Mouse (Mus musculus) left cerebral cortex, adult 2 months (tissue): ENCODE data around the gene Tra2a. TPM values are rescaled to one million over a fixed set of nuclear protein-coding genes. Genes with fewer than 3 reads are reported as not detected.

ENCODE experiments used
- DNase-seq, 2 experiments: peaks; one replicate each; pipeline ENCODE4 v3.0.0; 2021 to 2022; ENCODE audit warnings: low spot score in 2 of 2, mixed read lengths in 1 of 2; ENCODE audit errors: extremely low spot score in 1 of 2
- H3K27ac ChIP-seq: fragments of 200-600 bp; 2 replicates; pipeline ENCODE4 v1.8.1; 2022
- H3K4me3 ChIP-seq: fragments of 200-600 bp; 2 replicates; pipeline ENCODE4 v1.8.1; 2022
- CTCF ChIP-seq: fragments of 200-600 bp; IDR thresholded peaks from 2 replicates; pipeline ENCODE4 v1.8.1; 2022; ENCODE audit warnings: antibody characterized with exemption, mild to moderate bottlenecking, moderate library complexity
- intact Hi-C: fragments of 180-260 bp; cut with DNase I; formaldehyde crosslinking; loops from one replicate; pipeline ENCODE4 v1.15.1; 2025
- total RNA-seq, 2 experiments: library from RNA; stranded (reverse); gene quantifications; 2 replicates each; pipeline ENCODE4 v1.2.3; 2021

The Tra2a gene
- total RNA-seq, 2 experiments from 2014 or later = 75.5 to 90.0 TPM

- DNase-seq = no peak
- no peak for TF ChIP-seq CTCF
- intact Hi-C loops = loop anchor here (5.0 kb wide), 1 partner anchor 191 kb away; the partner anchor contains the start of gene Malsu1
- peak overlapping the region; percentile 91 for H3K27ac ChIP-seq
- peak overlapping the region; percentile 99 for H3K4me3 ChIP-seq
Measured at GRCm38 (mm10) chr6:49263081-49263846, 569 bp downstream of the Tra2a start.

- intact Hi-C loops = loop anchor here (5.0 kb wide), 1 partner anchor 190 kb away; the partner anchor contains the start of gene Malsu1
- Histone ChIP-seq H3K4me3 (peak overlapping the region; percentile 99), H3K27ac (peak overlapping the region; percentile 91)
- no peak for TF ChIP-seq CTCF
- no peak for DNase-seq
Measured at GRCm38 (mm10) chr6:49262421-49262820, 1.4 kb downstream of the Tra2a start.

- TF ChIP-seq CTCF = no peak
- H3K27ac ChIP-seq = no peak overlapping the region
- no peak overlapping the region for H3K4me3 ChIP-seq
- intact Hi-C loops = loop anchor here (5.0 kb wide), 1 partner anchor 187 kb away; the partner anchor contains the start of gene Malsu1
- DNase-seq = no peak
Measured at GRCm38 (mm10) chr6:49259711-49260110, 4.1 kb downstream of the Tra2a start.

- no peak for DNase-seq
- no peak for TF ChIP-seq CTCF
- Histone ChIP-seq H3K4me3 (no peak overlapping the region), H3K27ac (no peak overlapping the region)
- intact Hi-C loops = no loop called here
Measured at GRCm38 (mm10) chr6:49257880-49258279, 6.0 kb downstream of the Tra2a start.

GRCm38 (mm10) chr6:49252207-49252606 lies 11.6 kb downstream of the Tra2a start:
- no peak for TF ChIP-seq CTCF
- DNase-seq = no peak
- intact Hi-C loops = no loop called here
- Histone ChIP-seq H3K4me3 (no peak overlapping the region), H3K27ac (no peak overlapping the region)

GRCm38 (mm10) chr6:49251199-49251598 lies 12.6 kb downstream of the Tra2a start:
- Histone ChIP-seq H3K27ac (no peak overlapping the region), H3K4me3 (no peak overlapping the region)
- no peak for DNase-seq
- intact Hi-C loops = no loop called here
- TF ChIP-seq CTCF = peak; percentile 34

- Histone ChIP-seq H3K4me3 (no peak overlapping the region), H3K27ac (no peak overlapping the region)
- DNase-seq = no peak
- TF ChIP-seq CTCF = peak; percentile 73
- intact Hi-C loops = no loop called here
Measured at GRCm38 (mm10) chr6:49247246-49247645, 16.6 kb downstream of the Tra2a start.

- intact Hi-C loops = no loop called here
- no peak for DNase-seq
- no peak for TF ChIP-seq CTCF
- H3K27ac ChIP-seq = no peak overlapping the region
- no peak overlapping the region for H3K4me3 ChIP-seq
Measured at GRCm38 (mm10) chr6:49242331-49242730, 21.5 kb downstream of the Tra2a start.

GRCm38 (mm10) chr6:49241562-49241961 lies 22.3 kb downstream of the Tra2a start:
- TF ChIP-seq CTCF = no peak
- Histone ChIP-seq H3K27ac (no peak overlapping the region), H3K4me3 (no peak overlapping the region)
- DNase-seq = no peak
- intact Hi-C loops = no loop called here

GRCm38 (mm10) chr6:49236331-49236730 lies 27.5 kb downstream of the Tra2a start:
- intact Hi-C loops = no loop called here
- DNase-seq = peak; percentile 100
- Histone ChIP-seq H3K4me3 (no peak overlapping the region), H3K27ac (no peak overlapping the region)
- no peak; the same call in 1 of the 2 replicates for TF ChIP-seq CTCF

GRCm38 (mm10) chr6:49233356-49233755 lies 30.5 kb downstream of the Tra2a start:
- peak; percentile 24 for TF ChIP-seq CTCF
- Histone ChIP-seq H3K27ac (no peak overlapping the region), H3K4me3 (no peak overlapping the region)
- DNase-seq = peak in 1 of 2 experiments; percentile 6
- intact Hi-C loops = no loop called here

GRCm38 (mm10) chr6:49228126-49228679 lies 35.6 kb downstream of the Tra2a start:
- no peak for DNase-seq
- TF ChIP-seq CTCF = peak; percentile 59
- intact Hi-C loops = loop anchor here (1.0 kb wide), 1 partner anchor 170 kb away; no protein-coding TSS in a partner anchor
- H3K4me3 ChIP-seq = no peak overlapping the region
- H3K27ac ChIP-seq = no peak overlapping the region
